Mouse (Mus musculus): ENCODE measurements at regions not wholly inside any gene's neighbourhood (a gene's known extent, or its start where the extent isn't known, plus 50 kb on each side); places are given as distances from the start of the nearest gene placed in this dataset.
"Not testable (repeated sequence)": the region's sequence is repeated elsewhere in the genome, so short reads cannot be mapped to it uniquely, and the experiment has no call there.

DNA sequence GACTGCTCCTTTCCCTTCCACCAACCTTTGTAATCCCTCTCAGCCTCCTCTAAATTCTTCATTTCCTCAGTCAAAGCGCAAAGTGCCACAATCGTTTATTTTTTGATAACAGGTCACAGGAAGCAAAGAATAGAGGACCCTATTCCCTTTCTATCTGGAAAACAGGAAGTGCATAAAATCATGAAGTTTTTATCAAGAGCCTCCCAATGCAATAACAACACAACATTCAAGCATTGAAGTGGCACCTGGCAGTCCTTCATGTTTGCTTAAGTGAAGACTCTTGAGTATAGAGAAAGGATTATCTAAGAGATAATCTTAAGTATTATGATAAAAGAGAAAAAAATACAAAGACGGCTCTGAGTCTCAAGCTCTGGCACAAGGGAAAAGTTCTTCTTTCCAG lies 111.9 kb downstream of the Ibtk start:
- no peak for DNase-seq

DNA sequence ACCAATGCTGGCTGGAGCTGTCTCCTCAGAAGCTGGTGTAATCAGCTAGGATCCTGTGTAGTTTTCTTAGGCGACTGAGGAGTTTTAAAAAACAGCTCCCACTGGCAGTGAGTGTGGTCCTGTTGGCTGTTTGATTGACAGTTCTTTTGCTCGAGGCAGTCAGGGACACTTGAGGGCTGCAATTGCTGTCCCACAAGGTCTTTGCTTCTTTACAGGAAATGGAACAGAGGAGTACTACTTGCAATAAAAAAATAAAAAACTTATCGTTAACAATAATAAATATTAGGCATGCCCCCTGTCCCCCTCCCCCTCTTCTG lies 113.0 kb downstream of the Ibtk start:
- DNase-seq: no peak

DNA sequence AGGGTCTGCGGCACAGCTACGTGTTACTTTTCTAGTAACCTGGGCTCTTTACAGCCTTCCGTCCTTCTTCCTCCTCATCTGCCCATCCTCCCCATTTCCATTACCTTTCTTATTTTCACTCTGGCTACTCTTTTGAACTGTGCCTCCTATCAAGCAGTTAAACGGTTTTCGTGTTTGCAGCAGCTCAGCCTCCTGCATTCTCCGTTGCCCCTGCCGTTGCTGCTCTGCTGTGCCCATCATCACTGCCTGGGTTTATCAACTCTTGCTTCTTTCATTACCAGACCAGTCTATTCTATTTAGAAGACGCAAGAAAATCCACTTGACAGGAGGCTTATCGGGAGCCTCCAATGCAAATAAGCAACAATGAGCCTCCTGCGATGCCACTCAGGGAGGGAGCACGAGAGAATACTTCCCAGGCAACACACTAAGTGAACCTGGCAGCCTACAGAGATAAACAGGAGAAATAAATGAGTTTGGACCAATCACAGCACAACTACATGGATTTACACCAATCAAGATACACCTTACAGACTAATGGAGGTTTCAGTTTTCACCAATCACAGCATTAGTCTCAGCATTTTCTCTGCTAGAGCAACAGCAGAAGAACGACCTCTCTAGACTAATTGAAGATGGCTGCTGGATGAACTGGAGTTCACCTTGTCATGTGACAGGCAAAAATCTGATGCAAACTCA lies 113.5 kb downstream of the Ibtk start:
- no peak for DNase-seq

DNA sequence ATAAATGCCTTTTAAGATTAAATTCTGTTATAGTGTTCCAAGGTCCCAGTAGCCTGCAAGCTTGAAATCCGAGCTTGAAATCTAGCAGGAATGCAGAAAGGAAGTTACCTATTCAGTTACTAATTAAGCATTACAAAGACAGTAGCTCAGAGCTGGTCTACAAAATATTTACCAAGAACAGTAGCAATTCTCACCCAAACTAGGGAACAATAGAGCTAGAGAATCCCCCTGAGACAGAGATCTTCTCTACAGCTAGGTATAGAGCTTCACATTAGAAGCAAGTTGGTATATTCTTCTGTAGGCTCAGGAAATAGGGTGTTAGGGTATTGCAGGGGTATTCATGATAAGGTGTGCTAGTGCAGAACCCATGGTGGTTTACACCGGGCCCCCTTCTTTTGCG lies 114.3 kb downstream of the Ibtk start:
- DNase-seq: not testable (repeated sequence)

DNA sequence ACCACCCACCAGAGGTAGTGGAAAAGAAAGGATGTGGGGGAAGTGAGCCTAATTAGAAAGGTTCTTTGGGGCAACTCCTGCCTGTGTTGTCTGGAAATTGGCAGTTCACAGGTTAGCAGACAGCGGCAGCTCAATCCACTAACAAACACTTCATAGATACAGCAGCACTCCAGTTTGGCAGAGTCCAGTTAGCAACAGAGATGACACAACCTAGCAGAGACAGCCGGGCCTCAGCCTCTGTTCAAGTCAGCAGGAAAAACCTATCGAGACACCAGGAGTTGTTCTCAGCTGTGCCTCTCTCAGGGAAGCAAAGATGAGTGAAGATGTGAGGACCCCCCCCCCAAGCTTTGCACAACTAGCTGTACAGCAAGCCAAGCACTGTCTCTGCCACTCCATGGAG lies 131.2 kb downstream of the Ibtk start:
- DNase-seq: no peak

DNA sequence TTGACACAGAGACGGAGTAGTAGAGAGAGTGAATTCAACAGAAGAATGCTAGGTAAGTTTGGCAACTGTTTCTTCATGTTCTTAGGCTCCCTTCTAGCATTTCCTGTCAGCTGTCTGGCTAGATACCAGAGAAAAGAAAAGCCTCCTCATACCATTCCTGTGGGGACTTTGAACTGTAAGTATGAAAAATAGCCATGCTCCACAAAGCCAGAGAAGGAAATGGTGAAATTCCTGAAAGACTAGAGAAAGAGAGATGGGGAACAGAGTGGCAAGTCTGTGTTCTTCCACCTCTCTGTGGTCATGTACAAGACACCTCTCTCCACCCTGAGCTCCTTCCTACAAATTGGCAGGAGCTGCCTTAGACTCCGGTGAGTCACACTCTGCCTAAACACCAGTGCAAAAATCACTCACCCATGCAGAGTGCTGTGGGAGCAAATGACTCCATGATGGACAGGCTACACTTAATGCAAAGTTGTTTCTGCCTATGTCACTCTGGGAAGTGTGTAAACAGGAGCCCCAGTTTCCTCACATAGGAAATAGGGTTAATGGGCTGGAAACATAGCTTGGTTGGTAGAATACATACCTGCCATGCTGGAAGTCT lies 131.9 kb downstream of the Ibtk start:
- no peak for DNase-seq

DNA sequence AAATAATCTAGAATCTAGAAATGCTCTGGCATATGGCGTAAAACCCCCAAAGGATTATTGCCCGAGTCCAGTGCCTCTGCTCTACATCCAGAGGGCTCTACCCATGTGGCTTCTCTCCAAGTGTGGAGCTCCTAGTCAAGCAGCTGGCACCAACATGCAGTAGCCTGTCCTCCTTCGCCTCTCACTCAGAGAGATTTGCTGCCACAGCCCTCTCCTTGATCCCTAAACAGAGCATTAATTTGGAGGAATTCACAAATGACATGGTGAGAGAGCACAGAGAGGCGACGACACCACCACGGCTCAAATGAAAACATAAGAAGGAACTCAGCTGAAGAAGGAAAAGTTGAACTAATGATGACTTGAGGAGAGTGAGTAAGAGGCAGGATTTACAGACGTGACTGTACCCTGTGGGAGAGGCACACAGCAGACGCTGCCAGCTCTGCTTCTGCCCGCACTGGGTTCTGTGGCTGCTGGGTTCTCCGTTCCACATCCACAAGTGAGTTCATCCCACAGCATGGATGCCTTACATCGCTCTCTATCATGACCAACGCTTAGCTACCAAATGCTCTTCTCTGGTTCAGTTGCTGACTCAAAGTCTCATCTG lies 132.8 kb downstream of the Ibtk start:
- no peak for DNase-seq

DNA sequence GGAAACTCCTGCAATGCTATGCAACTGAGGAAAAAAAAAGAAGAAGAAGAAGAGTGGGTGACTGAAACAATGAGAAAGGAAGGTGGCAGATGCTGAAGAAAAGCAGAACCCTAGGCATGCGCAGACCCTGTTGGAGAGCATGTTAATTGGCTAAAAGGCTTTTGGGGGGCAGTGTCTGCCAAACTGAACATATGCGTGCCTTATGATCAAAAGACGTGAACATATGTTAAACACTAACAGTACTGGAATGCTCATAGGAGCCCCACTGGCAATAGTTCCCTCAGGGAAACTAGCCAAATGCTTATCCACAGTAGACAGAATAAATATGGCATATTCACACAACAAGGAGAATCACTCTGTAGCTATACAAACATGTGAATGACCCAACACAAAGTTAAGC lies 140.0 kb downstream of the Ibtk start:
- DNase-seq: peak; percentile 44

DNA sequence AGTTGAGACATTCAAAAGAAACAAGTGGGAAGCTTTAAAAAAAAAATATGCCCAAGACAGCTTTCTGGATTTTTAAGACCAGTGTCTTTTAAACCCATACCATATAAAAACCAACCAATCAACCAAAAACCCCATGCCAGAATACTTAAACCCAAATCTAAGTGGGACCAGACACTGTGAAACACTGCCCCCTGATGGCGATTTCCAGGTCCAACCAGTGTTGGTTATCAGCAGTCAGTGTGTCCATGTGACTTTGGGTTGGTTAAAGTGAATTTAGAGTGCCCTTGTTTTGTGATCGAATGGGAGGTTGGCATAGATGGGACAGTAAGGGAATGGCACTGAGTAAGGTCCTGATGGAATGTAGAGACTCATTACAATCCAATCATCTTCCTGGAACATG lies 152.2 kb downstream of the Ibtk start:
- no peak for DNase-seq

DNA sequence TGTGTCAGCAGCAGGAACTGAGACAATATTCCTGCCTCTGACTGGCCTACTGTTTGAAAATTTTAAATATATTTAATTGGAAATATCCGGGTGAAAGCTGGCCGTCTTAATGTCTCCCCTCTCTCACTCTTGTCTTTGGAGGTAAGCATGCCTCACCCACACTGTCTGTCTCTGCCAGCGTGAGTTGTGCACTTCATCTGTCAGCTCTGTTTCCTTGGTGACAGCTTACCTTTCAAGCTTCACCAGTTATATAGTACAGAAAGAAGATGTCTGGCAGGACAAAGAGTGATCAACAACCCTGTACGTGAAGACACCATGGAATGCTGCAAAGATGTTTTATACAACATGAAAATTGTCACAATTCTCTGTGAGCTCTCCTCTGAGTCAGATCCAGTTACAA lies 155.3 kb downstream of the Ibtk start:
- no peak for DNase-seq

DNA sequence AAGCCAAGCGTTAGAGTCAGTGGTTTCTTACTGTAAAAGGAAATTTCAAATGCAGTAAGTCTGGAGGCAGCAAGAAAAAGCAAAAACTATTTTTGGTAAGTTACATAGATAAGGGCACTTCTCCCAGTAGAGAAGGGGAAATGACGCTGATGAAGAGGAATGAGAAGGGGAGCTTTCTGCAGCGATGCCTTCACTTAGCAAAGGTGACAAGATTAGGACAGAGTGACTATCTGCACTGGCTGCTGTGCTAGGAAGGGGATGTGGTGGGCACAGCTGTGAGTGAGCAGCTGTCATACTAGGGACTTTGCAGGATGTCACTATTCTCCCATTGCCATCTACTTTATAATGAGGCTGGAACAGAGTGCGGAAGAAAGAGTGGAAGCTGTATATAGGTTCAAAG lies 156.5 kb downstream of the Ibtk start:
- DNase-seq: no peak

DNA sequence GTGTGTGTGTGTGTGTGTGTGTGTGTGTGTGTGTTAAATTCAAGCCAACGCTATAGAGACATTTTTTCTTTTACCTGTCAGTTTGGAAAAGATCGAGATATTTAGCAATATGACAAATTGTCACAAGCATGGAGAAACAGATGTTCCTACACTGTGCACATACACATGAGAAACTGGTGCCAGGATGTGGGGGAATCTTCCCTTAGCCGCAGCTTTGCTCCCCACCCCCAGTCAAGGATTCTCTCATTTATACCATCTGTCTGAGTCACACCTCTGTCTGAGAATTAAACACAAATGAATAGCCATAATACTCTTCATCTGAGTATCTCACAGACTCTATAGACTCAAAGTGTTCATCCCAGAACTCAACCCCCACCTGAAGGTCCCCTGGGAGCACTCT lies 159.9 kb downstream of the Ibtk start:
- no peak for DNase-seq

DNA sequence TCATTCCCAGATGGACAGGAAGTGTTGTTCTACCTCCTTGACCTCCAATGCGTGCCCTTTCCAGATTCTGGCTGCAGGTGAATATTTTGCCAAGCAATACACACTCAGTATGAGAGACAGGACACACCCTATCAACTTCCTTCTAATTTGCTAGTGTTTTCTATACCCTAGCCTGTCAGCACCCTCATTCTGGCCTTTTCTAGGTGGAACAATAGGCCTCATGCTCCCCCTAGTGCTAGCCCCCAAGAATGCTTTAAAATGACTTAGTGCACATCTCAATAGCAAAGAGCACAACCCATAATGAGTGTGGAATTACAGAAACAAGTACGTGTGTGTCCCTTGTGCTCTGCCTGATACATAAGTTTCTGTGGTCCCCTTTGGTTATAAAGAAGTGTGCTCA lies 161.1 kb downstream of the Ibtk start:
- DNase-seq: no peak

DNA sequence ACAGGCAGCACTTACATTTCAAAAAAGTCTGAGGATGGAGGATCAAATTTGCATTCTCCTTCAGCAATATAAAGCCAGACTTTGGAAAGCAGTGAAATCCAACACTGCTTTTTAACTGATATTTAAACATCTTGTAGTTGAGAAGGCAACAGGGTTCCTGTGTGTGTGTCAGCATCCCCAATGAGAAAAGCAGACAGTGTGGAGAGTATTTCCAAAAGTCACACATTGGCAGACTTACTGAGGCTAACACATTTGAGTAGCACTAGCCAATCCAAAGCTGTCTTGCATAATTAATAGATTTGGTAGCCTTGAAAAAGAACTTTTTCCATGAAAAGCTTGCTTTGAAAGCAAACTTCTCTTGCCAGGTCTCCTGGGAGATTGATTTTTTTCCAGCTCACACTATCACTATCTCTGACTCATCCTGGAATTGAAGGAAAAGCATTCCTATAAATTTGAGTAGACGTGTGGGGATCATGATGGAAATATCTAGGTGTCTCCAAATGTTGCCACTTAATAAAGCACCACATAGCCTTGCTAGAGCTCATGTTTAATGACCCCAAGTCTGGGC lies 168.0 kb downstream of the Ibtk start:
- no peak for DNase-seq

DNA sequence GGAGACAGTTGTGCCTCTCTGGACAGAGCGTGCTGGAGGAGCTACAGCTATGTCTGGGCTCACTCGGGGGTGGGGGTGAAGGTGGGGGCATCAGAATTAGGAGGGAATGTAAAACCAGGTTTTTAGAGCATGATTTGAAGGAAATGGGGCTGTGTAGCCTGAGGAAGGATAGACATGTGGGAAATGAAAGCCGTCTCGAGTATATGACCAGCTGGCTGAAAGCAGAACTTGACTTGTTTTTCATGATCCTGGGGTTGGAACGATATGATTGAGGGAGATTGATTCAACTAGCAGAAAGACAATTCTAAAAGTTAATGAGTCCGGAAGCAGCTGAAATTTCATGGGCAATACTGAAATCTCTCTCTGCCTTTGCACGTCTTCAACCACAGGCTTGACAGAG lies 171.3 kb downstream of the Ibtk start:
- no peak for DNase-seq

DNA sequence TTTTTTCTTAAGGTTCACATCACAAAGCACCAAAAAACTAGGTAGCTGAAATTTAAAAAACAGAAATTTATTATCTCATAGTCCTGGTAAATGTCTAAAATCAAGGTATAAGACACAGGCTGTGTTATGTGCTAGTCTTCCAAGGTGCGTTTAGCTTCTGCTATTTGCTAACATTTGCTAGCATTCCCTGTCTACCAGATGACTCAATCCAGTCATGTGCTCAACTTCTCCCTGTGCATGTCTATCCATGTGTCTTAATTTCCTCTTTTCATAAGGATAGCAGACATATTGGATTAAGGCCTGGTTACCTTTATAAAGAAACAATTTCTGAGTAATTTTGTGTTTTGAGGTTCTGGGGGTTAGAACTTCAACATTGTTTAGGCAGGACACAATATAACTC lies 171.8 kb downstream of the Ibtk start:
- DNase-seq: no peak

DNA sequence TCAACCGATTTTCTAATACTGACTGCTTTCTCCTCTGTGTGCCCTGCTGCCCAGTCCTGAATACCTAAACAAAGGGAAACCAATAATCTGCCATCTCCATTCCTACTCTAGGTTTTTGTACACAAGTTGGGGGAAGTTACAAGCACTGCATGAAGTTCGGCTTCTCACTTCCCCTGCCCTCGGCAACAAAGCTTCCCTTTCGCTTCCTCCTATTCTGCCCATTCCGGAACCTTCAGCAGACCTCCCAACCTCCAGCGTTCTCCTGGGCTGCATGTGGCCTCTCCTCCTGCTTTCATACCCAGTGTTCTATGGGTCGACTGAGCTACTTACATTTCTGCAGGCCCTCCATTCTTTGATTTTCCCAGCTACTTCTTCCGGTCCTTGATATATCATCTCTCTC lies 180.3 kb downstream of the Ibtk start:
- no peak for DNase-seq

DNA sequence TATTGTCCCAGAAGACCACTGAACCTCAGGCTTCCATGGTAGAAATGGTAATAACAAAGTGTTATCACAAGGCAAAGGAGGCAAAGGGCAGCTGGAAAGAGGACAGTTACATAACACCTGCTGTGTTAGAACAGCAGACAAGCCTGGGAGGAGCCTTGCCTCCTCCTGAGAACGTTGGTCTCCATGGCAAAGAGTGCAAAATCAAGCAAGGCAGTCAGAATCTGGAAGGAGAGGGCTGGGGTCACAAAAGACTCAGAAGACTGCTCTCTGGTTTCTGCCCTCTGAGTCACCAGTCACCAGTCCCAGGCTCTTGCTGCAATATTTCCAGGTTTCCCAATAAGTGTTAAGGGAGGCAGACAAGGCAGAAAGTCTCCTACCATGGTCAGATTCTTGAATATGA lies 197.3 kb downstream of the Ibtk start:
- DNase-seq: no peak

DNA sequence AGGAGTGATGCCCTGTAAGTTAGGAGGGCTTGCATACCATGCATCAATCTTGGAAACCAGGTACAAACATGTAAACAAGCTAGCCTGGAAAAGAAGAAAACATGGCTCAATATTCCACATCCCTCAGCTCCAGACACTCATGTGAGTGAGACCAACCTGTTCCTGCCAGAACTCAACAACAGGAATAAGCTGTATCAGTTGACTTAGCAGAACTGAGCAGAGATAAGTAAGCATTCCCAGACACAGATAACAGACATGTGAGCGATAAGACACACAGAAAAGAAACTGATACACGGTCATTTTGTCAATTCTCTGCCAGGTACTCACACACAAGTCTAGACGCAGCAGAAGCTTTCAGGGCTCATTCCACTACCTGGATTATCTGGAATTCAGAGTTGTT lies 198.7 kb downstream of the Ibtk start:
- no peak for DNase-seq

DNA sequence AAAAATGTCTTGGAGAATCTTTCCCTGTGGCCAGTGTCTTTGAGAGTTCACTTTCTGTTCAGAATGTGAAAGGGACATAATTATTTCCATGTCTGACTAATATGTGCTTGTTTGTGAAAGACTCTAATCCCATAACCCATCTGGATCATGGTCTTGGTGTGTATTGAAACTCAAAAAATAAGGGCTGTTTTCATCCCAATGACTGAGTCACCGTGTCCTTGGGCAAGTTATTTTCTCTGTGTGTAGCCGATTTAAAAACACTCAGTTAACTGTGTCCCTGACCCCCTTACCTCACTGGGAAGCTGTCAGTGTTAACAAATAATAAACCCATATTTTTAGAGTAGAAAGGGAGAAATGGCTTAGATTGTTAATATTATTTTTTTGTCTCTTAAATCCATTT lies 202.9 kb downstream of the Ibtk start:
- DNase-seq: no peak

DNA sequence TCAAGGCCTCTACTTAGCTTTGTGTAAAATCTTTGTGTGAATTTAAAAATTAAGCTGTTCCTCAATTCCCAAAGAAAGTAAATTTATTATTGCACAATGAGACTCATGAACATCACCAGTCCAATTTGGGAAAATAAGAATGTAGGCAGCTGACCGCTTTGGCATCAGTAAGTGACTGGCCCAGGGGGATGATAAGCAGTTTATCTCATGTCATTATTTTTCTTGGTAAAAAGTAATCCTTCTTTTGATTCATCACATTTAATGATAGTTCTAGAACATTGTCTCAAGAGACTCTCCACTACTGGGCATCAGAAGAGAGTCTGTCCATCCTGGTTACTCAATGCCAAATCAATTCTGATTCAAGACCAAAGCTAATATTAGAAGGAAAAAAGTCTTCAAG lies 203.6 kb downstream of the Ibtk start:
- DNase-seq: no peak

DNA sequence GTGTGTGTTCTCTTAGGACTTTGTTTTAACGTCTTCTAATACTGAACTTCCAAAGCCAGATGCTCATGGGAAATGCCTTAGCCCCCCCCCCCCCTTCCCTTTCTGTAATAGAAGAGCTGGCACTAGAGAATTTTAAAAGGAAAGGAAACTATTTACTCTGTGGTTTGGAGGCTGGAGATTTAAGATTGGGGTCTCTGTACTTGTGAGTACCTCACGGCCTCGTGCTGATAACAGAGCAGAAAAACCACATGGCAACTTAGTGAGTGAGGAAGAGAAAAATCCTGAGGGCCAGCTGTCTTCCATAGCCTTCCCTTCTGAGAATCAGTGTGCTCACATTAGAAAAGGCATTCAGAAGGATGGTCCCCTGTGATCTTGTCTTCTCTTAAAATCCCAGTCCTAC lies 210.6 kb downstream of the Ibtk start:
- DNase-seq: no peak

DNA sequence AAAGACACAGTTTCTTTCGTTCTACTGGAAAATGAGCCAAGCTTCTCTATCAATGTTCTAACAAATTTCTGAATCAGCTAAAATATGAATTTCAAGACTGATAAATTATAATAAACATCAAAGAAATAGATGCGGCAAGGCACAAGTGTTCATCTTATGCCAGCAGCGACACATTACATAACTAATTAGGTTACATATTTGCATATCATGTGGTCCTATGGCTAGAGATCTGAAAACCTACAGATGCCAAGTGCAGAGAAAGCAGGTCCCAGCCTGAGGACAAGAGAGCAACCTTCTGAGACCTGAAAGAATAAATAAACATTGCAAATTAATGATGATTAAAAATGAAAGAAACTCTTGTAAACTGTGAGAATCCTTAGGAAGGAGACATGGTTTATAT lies 201.3 kb upstream of the Tent5a start:
- DNase-seq: no peak

DNA sequence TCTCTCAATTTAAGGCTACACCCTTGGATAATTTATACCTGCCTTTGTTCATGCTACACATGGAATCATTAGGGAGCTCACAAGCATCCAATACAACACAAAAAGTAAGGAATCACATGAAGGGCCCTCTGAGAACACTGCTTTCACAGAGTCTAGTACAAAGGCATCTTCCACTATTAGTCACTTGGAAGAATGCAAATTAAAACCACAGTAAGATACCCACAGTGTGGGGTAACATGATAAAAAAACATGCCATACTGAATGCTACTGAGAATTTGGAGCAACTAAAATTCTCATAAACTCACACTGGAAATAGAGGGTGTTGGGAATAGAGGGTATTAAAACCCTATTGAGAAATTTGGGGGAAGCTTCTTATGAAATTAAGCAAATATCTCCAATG lies 197.6 kb upstream of the Tent5a start:
- DNase-seq: no peak

DNA sequence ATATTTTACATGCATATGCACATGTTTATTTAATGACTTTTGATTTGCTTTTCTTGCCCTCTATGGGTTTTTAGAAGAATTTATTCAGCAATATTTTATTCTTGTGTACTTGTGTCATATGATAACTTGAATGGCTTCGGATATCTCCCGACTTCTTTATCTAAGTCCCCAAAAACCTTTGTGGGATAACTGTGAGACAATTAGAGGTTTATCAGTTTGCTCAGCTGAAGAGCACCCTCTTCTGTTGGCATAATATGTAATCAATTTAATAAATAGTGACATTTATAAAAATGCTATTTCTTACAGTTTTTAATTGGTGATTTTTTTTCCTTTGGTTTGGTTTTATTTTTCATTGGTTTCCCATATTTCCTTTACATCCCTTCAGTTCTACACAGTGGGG lies 194.2 kb upstream of the Tent5a start:
- no peak for DNase-seq

Measured in right cerebral cortex, postnatal 25 days (tissue).